Mouse (Mus musculus) bone marrow, adult 2 months (tissue): ENCODE data around the gene Vta1. TPM values are rescaled to one million over a fixed set of nuclear protein-coding genes. Genes with fewer than 3 reads are reported as not detected.

Experiments used
- H3K27ac ChIP-seq: fragments of 200-500 bp; 2 replicates; pipeline ENCODE4 v1.5.1; 2012; ENCODE audit warnings: low read depth, mild to moderate bottlenecking, control low read depth, inconsistent platforms, low read length; ENCODE audit not compliant: control insufficient read depth, poor library complexity, insufficient read depth
- H3K4me1 ChIP-seq: fragments of 200-500 bp; 2 replicates; pipeline ENCODE4 v1.6.1; 2011; ENCODE audit warnings: low read length; ENCODE audit not compliant: control insufficient read depth, insufficient read depth
- H3K4me3 ChIP-seq: fragments of 200-500 bp; replicated peaks from 2 replicates; pipeline ENCODE3; 2011; ENCODE audit warnings: mild to moderate bottlenecking, low read depth, low read length, control low read depth; ENCODE audit not compliant: control insufficient read depth
- CTCF ChIP-seq: fragments of 200-500 bp; IDR thresholded peaks from 2 replicates; pipeline ENCODE4 v1.5.1; 2011; ENCODE audit warnings: low read length, control low read depth; ENCODE audit not compliant: control insufficient read depth, insufficient read depth
- POLR2A ChIP-seq: fragments of 200-500 bp; IDR thresholded peaks from 2 replicates; pipeline ENCODE4 v1.6.1; 2011; ENCODE audit warnings: low read depth, mild to moderate bottlenecking, control low read depth, low read length, borderline replicate concordance; ENCODE audit not compliant: control insufficient read depth
- WGBS: fragments of 180-500 bp; shearing (Covaris S2); methylation state at CpG from one replicate; pipeline ENCODE4 v1.1.7; 2018; 5-methylcytosine and 5-hydroxymethylcytosine counted together
- polyA plus RNA-seq: library from polyadenylated mRNA; stranded (reverse); fragments of >200 nt; gene quantifications from 2 replicates; pipeline ENCODE4 v1.2.4, GENCODE M21; 2011; ENCODE audit warnings: low replicate concordance; ENCODE audit not compliant: missing spikeins, insufficient read depth, insufficient read length

Vta1 gene
- polyA plus RNA-seq, 1 experiment: 24.7 TPM

DNA sequence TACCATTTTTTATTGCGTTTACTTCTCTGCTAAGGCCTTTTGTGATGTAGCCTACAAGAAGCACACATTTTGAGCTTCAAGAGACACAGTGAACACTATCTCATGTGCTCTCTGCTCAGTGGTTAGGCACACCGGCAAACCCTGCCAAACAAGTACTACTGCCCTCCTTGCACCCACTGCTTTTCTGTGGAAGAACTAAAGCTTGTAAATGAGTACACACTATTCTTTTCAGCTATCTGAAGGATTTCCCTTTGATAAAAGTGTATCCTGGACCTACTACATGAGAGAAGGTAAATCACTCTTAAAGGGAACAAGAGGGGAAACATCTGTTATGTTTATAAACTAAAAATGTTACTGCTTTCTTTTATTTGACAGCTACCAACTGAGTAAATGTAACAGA, 39.2 kb downstream of the Vta1 start:
- Histone ChIP-seq H3K4me1 (no peaks in the 10 kb centered on the region), H3K4me3 (no peak overlapping the region), H3K27ac (no peak overlapping the region)
- no peak for TF ChIP-seq POLR2A
- no peak for TF ChIP-seq CTCF
- 90% methylated on average over 2 of the region's 2 CpGs for WGBS

DNA sequence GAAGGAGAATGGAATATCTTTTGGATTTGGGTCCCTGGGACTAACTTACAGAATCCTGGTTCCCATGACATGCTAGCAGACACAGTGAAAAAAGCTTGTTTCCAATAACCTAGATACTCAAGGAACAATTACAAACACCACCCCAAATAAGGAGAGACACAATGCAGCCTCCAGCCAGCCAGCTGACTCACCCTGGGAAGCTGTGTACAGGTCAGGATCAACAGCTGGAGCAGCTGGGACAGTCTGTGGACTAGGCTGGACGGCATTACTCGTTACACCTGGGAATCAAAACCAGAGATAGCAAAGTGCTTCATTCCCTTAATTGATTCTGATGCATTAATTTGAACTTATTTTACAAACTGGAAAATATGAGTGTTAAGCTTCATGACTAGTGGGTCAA, 44.5 kb downstream of the Vta1 start:
- H3K27ac ChIP-seq: no peak overlapping the region
- no peak overlapping the region for H3K4me3 ChIP-seq
- no peak for TF ChIP-seq POLR2A
- TF ChIP-seq CTCF: no peak
- H3K4me1 ChIP-seq: no peaks in the 10 kb centered on the region
- 89% methylated on average over 2 of the region's 2 CpGs for WGBS

DNA sequence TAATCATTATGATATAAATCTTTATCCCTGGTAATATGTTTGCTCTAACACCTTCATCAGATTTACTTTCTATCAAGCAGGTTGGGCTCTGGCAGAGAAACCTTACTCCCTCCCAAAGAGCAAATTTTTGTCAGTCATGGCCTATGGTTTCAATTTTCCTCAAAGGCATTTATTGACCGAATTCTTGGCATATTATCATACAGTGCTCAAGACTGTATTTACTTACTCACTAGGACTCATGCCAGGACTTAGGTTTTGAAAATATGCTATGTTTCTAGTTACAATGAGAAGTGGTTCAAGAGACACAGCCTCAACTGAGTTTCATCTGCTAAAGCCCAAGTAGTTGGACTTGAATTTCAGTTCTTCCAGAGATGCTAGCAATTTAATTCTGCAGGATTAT, 65.7 kb downstream of the Vta1 start:
- H3K27ac ChIP-seq: no peak overlapping the region
- H3K4me3 ChIP-seq: no peak overlapping the region
- TF ChIP-seq POLR2A (no peak), CTCF (no peak)
- 81% methylated on average over 1 of the region's 1 CpGs for WGBS
- H3K4me1 ChIP-seq: no peaks in the 10 kb centered on the region

DNA sequence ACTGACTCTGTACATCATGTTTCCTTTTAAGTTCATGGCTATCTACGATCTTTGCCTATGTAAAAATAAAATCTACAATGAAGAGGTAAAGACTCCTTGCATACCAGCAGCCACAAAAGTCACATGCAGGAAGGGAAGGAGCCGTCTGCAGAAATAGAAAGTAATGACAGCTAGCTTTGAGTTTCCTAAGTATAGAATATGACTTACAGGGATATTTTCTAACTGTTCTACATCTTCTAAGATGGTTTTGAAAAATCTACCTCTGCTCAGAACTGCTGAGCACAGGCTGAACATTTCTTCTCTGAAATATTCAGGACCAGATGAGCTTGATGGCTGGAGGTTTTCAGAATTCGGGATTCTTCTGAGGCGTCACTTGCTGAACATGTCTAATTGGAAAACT, 66.3 kb downstream of the Vta1 start:
- Histone ChIP-seq H3K27ac (no peak overlapping the region), H3K4me3 (no peak overlapping the region), H3K4me1 (no peaks in the 10 kb centered on the region)
- no peak for TF ChIP-seq POLR2A
- TF ChIP-seq CTCF: no peak
- 51% methylated on average over 4 of the region's 4 CpGs for WGBS

DNA sequence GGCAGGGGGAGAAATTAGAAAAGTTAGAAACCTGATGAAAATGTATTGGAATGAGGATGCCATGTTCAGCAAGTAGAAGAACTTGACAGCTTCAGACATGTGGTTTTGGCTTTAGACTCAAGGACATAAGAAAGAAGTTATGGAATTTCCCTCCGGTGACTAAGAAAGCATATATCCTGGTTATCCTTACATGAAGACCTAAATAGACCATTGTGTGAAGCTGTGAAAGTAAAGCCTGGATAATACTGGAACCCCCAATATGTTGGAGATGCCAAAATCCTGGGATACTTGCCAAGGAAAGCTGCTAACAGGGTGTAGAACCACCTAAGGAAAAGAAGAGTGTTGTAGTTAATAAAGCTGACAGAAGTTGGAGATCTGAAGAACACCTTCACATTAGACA, 79.7 kb downstream of the Vta1 start:
- 97% methylated on average over 1 of the region's 1 CpGs for WGBS
- no peak for TF ChIP-seq CTCF
- TF ChIP-seq POLR2A: no peak
- no peak overlapping the region for H3K27ac ChIP-seq

DNA sequence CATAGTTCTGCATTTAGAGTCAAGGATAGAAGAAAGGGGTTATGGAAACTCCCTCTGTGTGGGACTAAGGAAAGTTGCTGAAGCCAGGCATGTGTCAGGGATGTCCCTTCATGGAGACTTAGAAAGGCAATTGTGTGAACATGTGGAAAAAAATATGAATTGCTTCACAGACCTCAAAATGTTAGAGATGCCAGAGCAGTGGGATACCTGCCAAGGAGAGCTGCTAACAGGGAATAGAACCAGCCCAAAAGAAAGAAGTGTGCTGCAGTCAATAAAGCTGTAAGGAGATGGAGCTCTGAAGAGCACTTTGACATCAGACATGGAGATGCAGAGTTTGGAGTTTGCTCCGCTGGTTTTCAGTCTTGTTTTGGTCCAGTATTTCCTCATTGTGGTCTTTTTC, 86.2 kb downstream of the Vta1 start:
- Histone ChIP-seq H3K27ac (no peak overlapping the region), H3K4me1 (no peaks in the 10 kb centered on the region), H3K4me3 (no peak overlapping the region)
- TF ChIP-seq CTCF (no peak), POLR2A (no peak)
- WGBS: 66% methylated on average over 1 of the region's 1 CpGs

More for the DNA sequence above, 79.7 kb downstream of the Vta1 start:
- Histone ChIP-seq H3K4me3 (no peak overlapping the region), H3K4me1 (no peaks in the 10 kb centered on the region)

DNA sequence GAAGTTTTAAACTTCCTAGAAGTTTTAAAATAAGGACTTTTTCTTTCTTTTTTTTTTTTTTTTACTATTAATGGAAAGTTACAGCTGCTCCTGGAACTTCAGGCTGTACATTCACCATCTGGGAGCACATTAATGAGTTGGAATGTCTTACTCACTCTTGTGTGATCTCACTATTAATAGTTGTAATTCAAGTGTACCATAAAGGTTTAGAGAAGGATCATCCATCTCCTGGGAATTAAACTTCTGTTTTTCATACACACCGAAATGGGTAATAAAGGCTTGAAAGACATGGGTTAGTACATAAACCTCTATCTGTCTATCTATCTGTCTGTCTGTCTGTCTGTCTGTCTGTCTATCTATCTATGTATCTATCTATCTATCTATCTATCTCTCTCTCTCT, 87.1 kb downstream of the Vta1 start:
- TF ChIP-seq POLR2A (no peak), CTCF (no peak)
- Histone ChIP-seq H3K4me3 (no peak overlapping the region), H3K27ac (no peak overlapping the region), H3K4me1 (no peaks in the 10 kb centered on the region)
- WGBS: 91% methylated on average over 1 of the region's 1 CpGs

DNA sequence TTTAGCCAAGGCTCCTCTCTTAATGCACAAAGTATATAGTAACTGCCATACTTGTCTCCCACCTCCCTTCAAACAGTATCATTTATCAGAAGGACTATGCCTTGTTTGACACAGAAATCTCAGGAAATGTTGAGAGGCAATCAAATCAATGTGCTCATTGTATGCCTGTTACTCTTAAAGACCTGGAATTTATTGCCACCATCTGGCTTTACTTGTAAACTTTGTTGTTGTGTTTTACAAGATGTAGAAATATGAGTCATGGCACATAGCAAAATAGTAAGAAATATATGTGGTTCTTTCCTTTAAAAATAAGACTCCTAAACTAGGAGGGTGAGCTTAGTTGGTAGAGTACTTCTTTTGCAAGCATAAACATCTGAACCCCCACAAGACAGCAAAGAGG, 89.9 kb downstream of the Vta1 start:
- no peak overlapping the region for H3K4me3 ChIP-seq
- TF ChIP-seq CTCF (no peak), POLR2A (no peak)
- no peaks in the 10 kb centered on the region for H3K4me1 ChIP-seq
- H3K27ac ChIP-seq: no peak overlapping the region

DNA sequence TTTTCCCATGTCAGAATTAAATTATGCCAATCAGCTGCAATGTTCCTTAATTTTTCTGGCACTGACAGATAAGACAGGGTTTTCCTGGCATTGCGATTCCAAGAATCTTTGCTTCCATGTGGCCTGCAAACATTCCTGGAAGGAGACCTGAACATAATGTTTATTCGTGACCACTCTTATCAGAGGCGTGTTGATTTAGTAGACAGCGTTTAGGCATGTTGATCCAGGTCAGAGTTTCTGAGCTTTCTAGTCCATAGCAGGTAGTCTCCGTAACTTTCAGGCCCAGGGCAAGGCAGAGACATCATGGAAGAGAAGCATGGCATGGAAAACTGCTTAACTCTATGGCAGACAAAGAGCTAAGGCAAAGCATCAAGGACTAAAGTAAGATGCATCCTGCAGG, 97.8 kb downstream of the Vta1 start:
- Histone ChIP-seq H3K4me1 (no peaks in the 10 kb centered on the region), H3K27ac (no peak overlapping the region), H3K4me3 (no peak overlapping the region)
- 82% methylated on average over 5 of the region's 5 CpGs for WGBS
- TF ChIP-seq CTCF (no peak), POLR2A (no peak)

Other genes with a start within 250 kb of the Vta1 start
- gene Adgrg6, start 159.9 kb downstream of the Vta1 start, polyA plus RNA-seq: 0.55 and 1.5 TPM in 2 replicates
- not detected in 2 replicates for gene Nmbr, start within 50 bp of the Vta1 start, polyA plus RNA-seq
- gene Gje1, start 12.7 kb upstream of the Vta1 start, polyA plus RNA-seq: not detected in 2 replicates